Mouse (Mus musculus) c-Kit-negative CD71-positive TER-119-positive erythroid progenitor cells, embryonic 14.5 days (primary cell): ENCODE data around the gene Gcgr.

ENCODE experiments used
- DNase-seq: peaks from one replicate; pipeline ENCODE4 v3.0.0-alpha.2; 2013; ENCODE audit warnings: low read depth, low spot score

Gcgr gene

DNA sequence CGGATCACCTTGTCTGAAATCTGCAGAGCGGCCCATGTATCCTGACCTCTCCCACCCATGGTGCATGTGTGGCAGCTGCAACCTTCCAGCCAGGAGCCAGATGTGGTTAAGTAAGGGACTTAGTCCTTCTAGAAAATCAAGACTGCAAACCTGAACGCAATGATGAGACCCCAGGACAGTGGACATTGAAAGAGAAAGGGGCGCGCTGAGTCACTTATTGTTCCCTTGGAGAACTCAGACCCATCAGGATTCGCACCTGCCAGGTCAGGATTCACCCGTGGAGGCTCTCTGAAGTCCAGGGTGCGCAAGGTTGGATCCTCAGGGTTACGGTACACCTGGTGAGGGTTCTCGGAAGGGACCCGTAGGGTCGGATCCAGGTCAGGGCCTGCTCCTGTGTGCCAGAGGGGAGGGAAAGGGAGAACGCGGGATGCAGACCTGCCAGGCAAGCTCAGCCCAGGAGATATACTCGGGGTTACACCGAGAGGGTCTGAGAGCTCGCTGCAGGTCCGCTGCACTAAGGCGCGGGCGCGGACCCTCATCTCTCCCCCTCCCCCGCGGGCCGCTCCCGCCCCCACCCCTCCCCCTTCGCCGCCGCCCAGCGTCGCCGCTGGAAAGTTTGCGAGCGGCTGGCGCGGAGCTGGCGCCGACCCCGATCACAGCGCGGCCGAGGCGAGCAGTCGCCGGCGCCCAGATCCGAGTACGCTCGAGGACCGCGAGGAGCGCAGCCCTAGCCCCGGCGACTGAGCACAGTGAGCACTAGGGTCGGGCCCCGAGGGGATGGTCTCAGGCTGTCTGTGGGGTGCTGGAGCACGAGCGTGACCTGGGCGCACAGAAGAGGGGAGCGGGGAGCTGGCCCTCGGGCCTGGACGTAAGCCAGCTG is at the start of gene Gcgr:
Gcgr (plus strand) TSS at position 615 of the 880 bp plus-strand sequence.
- no peak for DNase-seq

DNA sequence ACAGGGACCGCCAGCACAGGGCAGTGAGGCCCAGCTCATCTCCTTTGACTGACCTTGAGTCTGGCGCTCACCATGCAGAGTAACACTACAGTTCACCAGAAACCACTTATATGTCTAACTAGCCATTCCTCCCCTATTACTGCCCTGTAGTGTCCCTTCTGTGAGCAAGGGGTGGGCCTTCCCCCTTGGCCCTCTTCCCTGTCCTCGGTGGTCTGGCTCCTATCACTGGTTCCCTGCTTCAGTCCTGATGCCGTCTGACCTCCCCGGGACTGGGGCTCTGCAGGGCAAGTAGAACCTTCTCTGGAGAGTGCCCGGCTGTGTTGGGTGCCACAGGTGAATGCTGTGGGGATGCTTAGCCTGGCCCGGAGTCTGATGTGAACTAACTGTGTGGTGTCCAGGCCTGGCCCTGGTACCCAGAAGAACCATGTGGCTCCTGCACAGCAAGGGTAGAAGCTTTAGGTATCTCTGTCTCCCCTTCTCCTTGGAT is 47.0 kb upstream of the Gcgr start:
- DNase-seq: no peak

DNA sequence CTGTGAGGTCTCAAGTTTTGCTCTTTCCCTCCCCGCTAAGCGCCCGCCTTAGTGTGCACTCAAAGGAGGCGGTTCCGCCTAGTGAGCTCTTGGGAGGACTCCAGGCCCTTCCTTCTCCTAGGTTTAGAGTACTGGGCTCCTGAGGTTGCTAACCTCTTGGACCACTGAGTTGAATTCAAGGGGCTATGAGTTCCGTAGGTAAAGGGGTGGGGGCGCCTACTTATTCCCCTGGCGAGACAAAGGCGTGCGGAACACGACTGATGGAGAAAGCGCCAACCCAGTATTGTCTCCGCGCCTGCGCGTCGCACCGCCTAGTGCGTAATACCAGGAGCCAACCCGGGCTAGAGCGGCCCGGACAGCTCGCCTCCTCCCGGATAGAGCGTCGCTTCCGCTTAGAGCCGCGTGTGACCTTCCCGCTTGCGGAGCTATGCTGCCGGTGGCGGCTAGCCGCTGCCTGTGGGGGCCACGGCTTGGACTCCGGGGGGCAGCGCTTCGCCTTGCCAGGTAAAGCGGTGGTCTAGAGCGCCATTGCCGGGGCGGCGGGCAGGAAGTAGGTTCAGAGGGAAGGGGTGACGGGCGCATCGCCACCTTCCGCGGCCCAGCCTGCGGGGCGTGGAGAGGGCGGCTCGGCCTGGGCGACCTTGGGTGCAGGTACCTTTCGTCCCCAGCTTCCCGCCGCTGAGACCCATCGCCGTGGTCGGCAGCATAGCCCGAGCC is 46.1 kb upstream of the Gcgr start, which contains the start of gene Mrpl12:
Mrpl12 (plus strand) TSS at position 349 of the 717 bp plus-strand sequence.
- DNase-seq: peak; percentile 74

DNA sequence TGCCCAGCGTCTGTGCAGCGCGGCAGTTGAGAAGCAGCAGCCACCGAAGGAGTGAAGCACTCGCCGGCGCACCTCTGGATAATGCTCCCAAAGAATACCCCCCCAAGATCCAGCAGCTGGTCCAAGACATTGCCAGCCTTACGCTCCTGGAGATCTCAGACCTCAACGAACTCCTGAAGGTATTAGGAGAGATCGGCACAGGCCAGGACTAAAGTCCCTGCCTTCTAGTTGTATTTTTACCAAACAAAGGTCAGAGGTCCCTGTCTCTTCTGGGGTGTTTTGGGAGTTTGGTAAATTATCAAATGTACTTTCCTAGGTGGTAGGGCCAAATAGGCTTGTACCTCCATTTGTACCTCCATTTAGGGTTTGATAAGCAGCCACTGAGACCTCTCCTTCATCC is 45.2 kb upstream of the Gcgr start:
- DNase-seq: no peak

DNA sequence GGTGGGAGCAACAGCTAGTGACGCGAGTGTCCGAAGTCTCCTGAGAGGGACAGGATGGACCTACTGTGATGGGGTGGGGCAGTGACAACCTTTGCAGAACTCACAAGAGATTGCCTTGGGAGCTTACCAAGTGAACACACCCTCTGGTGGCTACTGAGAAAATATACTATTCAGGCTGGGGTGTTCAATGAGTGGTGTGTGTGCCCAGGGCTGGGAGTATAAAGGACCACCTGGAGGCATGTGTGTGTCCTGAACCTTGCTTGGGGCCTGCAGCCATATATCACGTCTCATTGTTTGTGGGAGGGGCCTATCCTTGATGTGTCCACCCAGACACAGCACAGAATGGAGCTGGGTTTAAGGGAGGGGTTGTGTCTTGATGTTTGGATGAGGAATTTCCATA is 42.0 kb upstream of the Gcgr start:
- DNase-seq: no peak

DNA sequence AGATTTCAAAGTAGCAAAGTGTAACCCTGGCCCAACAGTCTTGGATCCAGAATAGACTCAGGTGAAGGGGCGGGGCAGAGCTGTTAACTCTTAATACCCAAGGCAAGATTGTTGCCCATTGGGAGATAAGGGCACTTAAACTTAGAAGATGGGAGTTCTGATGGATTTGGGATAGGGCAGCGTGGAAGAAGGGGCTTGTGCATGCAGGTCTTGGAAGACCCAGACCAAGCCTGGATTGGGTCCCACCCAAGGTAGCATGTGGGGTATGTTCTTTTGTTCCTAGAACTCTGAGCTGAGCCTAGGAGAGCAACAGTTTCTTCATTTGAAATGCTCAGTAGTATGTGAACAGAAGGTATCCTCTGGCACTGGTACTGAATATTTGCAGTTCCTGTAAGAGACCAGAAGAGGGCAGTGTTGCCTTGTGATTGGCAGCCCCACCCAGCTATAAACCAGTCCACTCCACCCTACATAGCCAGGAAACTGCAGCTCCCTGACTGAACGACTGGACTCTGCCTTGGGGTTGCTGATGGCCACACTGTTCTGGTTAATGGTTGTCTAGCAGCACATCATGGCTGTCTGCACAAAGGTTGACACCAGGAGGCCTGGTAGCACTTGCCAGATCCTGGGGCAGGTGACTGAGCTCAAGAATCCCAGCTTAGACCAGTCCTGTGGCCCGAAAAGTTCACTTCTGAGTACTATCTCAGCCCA is 41.3 kb upstream of the Gcgr start:
- DNase-seq: peak; percentile 82

DNA sequence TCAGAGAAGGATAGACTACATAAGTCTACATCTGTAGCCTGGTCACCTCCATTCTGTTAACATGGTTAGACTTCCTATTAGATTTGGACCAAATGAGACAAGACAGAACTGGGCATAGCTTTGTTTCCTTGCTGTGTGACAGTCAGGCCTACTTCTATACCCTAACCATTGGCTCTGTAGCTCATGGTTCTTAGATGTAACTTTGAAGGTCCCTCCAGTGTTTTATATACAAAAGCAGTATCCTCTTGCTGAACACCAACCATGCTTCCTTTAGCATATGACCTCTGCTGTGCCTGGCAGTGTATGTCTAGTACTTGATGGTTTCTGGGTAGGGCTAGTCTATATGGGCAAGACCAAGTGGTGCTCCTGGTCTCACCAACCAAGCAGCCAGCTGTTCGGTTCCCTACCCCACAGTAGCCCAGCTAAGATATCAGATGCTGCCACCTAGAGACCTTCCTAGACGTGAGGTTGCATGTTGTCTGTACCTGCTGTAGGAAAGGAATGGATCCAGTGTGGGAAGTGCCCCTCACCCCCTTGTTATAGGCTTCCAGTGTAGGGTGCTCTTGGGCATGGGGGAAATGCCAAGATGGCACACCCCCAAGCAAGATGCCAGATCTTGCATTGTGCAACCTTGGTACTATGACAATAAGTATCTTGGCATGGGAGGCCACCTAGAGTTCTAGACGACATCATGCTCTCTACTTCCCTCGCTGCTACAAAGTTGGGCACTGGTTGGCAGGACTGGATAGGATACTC is 40.0 kb upstream of the Gcgr start:
- no peak for DNase-seq

DNA sequence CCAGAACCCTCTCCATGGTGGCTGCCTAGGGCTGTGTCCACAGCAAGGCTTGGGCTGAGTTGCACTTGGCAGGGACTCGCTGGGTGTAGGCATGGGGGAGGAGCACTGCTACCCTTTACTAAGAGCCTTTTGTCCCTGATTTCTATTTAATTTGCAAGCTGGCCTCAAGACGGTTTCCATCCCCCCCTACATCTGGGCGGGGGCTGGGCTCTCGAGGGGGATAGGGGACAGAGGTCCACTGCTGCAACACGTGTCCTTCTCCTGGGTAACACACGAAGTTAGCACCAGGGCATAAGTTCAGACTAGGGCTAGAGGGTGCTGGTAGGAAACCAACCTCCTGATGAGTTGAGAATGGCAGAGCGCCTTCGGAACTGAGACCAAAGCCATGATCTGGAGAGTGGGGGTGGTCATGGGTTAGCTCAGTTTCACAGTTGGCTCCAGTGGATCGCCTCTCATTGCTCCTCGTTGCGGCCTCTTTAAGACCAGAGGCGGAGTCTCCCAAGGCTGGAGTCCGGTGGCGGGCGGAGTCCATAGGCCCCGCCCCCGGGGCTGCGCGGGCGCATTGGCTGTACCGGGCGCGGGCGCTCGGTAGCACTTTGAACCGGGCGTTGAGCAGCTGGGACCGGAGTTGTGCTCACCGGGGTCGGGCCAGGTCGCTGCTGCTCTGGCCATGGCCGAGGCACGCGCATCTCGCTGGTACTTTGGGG is 39.0 kb upstream of the Gcgr start, which contains the start of gene Slc25a10:
Slc25a10 (plus strand) TSS at position 524 of the 707 bp plus-strand sequence.
- peak; percentile 82 for DNase-seq

DNA sequence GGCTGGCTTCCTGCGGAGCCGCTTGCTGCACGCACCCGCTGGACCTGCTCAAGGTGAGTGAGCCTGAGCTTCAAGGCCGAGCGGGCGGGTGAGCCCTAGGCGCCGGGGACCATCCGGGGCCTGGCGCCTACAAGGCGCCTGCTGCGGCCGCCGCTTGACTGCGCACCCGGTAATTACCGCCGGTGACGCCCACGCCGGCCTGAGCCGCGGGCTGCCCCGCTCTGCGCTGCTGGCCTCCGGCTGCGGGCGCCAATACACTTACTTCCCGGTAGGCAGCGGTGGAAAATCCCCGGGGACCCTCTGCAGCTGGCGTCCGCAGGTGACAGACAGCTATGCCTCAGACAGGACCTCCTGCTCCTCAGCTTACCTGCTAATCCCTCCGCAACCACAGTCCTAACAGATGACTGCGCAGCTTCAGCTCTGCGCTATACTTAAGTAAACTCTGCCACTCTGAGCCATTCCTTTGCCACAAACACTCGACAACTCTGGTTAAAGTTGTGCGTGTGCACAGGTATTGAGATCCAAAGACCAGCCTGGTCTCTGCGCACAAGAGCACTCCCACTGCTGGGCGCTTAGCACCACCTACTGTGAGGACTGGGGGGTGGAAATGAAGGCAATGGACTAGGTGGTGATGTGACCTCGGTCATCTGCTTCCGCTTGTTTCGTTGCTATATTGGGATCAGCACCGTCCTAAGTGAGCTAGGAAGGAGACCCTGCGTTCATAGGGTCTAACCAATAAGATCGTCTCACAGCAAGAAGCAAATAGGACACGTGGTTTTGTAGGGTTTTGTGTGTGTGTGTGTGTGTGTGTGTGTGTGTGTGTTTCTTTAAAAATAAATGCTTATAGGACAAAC is 38.2 kb upstream of the Gcgr start:
- DNase-seq: peak; percentile 36

DNA sequence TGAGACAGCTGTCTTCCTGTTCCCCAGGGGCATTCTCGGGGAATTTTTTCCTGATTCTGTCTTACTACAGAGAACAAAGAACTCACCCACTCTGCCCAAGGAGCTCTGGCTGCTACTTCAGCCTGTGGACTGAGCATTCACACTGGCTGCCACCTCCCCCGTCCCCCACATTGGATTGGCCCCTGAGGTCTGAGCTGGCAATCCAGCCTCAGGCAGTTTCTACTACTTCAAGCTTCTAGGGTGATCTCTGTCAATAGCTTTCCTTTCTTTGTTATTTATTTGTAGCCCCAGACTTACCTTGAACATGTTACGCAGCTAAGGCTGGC is 37.7 kb upstream of the Gcgr start:
- no peak for DNase-seq

DNA sequence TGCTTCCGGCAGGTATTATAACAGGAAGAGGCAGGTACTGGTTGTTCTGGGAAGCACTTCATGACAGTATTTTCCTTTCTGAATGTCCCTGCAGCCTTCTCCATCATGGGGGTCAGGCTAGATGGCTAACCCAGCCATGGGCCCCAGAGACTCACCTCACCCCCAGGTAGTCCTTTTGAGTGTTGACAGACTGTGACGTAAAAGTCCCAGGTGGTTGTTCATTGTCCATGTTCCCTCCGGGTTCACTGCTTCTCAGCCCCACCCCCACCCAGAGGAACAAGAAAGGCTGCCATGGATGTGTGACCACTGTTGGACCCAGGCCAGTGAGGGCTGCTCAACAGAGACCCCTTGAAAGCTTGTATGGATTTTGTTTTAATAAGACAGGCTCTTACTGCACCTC is 37.1 kb upstream of the Gcgr start:
- no peak for DNase-seq

DNA sequence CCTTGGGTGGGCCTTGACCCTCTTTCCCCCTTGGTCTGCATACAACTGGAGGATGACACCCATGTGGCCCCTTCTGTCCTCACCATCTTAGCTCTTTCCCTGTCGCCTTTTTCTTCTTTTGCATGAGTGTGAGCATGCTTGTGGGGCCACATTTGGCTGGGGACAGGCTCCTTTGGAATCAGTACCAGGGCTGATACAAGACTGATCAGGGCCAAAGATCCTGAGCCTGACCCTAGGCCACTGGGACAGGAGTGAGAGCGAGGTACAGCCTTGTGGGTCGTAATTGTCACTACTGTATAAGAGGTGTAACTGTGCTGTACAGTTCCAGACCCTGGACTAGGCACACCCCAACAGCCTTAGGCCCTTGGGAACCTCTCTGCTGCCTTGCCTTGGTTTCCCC is 36.6 kb upstream of the Gcgr start:
- no peak for DNase-seq

DNA sequence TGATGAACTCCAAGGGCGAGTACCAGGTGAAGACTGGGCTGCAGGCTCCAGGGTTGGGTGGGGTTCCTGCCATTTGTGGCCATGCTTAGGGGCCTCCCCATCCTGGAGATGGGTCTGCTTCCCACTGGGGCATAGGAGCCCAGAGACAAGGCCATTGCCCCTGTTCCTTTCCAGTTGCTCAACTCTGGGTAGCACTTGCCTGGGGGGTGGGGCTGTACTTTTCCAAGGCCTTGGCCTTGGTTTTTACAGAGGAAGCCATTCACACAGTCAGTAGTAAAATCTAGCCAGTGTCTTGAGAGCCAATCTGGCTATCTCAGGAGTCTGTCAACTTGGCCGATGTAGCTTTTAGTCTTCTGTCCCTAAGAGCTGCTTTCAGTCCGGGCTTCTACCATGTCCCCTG is 33.1 kb upstream of the Gcgr start:
- no peak for DNase-seq

DNA sequence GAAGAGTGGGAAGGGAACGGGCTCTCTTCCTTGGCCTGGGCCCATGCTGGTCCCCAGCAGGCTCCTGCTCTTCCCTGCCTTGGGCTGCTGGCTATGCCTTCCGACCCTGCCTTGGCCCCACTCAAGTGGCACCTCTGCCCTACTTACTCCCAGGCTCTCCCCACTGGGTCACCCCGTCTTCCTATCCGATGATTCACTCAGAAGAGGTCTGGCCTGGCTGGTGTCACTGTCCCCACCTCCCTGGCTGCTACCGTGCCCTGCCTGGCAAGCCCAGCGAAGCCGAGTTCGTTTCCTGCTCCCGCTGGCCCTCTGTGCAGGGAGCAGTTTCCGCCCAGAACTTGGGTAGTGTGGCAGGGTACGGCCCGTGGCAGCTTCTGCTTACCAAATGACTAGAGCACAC is 32.3 kb upstream of the Gcgr start:
- no peak for DNase-seq

DNA sequence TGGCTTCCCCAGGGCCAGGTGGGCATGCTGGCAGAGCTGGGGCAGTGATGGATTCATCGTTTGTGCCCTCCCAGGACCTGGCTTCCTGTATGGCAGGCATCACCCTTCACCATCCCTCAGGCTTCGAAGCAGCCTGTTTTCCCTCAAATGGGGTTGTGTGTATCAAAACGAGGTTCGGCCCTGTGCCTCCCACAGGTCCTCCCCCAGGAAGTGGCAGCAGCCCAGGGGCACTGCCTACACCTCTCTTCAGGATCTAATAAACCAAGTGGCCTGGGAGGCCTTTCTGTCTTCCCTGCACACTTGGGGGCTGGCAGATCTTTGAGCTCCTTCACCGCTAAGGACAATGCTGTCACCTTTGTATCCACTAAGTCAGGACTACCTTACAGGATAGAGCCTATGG is 31.6 kb upstream of the Gcgr start:
- no peak for DNase-seq

DNA sequence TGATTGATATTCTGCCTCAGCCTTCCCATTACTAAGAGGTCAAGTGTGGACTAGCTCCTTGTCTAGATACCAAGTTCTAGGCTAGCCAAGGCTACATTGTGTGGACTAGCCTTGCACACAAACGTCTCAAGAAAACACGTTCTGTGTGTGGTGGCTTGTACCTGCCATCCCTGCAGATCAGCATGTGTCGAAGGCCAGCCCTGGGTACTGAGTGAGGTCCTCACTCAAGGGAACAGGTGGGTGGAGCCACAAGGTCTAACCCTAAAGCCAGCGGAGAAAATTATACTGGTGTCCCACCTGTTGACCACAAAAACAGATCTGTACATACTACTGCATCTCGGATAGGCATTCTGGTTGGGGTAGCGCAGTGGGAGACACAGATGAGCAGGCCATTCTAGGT is 30.6 kb upstream of the Gcgr start:
- no peak for DNase-seq

DNA sequence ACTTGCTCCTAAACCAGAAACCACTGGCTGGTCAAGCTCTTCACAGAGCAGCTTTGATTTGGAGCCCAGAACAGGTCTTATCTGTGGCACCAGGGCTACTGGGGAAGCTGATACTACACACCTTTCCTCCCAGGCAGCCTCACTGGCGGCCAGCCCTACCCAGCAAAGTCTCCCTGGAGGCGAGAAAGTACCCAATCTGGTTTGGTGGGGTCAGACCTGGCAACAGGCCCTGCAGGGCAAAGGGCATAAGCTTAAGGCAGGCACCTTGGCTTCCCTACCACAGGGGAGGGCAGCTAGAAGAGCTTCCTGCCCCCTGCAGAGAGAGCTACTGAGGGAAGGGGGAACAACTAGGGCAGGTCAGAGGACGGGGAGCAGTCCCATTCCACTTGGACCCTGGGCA is 30.1 kb upstream of the Gcgr start:
- DNase-seq: no peak

DNA sequence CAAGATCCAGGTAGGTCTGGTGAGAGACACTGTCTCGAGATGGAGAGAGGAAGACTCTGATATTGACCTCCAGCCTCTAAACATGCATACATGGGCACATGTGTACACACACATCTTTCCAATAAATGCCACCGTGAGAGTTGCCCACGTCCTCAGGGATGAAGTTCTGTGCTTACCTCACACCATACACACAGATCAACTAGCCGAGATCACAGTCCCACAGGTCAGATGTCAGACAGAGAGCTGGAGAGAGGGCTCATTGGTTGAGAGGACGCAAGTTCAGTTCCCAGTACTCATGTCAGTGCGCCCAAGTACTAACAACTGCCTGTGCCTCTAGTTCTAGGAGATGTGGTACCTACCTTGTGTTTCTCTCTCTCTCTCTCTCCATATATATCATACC is 29.5 kb upstream of the Gcgr start:
- no peak for DNase-seq

DNA sequence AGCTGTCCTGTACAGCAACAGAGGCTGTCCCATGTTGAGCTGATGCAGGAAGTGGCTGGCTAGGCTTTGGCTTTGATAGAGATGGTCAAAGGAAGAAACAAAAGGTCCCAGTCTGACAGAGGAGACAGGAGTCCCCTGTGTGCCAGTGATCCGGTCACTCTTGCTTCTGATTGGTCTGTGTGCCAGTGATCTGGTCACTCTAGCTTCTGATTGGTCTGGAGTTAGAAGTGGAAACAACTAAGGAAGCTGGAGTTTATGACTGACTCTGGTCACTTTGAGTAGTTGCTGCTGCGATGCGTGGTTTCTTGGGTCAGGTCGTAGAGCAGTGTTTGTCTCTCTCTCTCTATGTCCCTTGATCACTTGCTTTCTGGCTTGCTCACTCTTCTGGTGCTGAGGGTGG is 28.8 kb upstream of the Gcgr start:
- no peak for DNase-seq

DNA sequence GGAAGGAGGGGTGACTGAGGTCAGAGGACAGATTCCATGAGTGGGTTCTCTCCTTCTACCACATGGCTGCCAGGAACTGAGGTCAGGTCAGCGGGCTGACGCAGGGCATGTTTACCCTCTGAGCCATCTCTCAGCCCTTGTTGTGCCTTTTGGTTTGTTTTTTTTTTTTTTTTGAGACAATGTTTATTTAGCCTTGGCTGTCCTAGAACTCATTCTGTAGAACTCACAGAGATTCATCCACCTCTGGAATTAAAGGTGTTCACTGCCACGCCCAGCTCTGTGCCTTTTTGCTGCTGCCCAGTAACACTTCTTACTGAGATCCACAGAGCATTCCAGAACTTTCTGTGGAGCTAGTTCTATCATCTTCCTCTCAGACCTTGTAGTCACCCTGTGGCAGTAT is 24.8 kb upstream of the Gcgr start:
- no peak for DNase-seq
